Mouse (Mus musculus) intestine, embryonic 14.5 days (tissue): ENCODE data around the gene Tmem104. TPM values are rescaled to one million over a fixed set of nuclear protein-coding genes. Genes with fewer than 3 reads are reported as not detected.

Source experiments
- ATAC-seq: fragments of 200-750 bp; cut with Nextera tagmentation; replicated peaks from 2 replicates; pipeline ENCODE4 v1.8.0; 2017; ENCODE audit warnings: low read depth, moderate number of reproducible peaks, moderate TSS enrichment, moderate library complexity; ENCODE audit not compliant: low FRiP score, low TSS enrichment
- DNase-seq: peaks from one replicate; pipeline ENCODE4 v3.0.0-alpha.2; 2018; ENCODE audit warnings: low spot score
- H3K27ac ChIP-seq: fragments of 300-500 bp; sonication (generic); 2 replicates; pipeline ENCODE4 v1.5.1; 2014; ENCODE audit warnings: low read depth, mild to moderate bottlenecking, control low read depth
- H3K27me3 ChIP-seq: fragments of 300-500 bp; sonication (generic); replicated peaks from 2 replicates; pipeline ENCODE4 v1.6.1; 2014; ENCODE audit warnings: low read length, control low read depth; ENCODE audit not compliant: control insufficient read depth, insufficient read depth
- H3K36me3 ChIP-seq: fragments of 300-500 bp; sonication (generic); 2 replicates; pipeline ENCODE4 v1.6.1; 2014; ENCODE audit warnings: low read length, control low read depth; ENCODE audit not compliant: control insufficient read depth, insufficient read depth
- H3K4me1 ChIP-seq: fragments of 300-500 bp; sonication (generic); replicated peaks from 2 replicates; pipeline ENCODE4 v1.6.1; 2014; ENCODE audit warnings: low read length, control low read depth, mixed read lengths; ENCODE audit not compliant: control insufficient read depth, insufficient read depth
- H3K4me2 ChIP-seq: fragments of 300-500 bp; sonication (generic); 2 replicates; pipeline ENCODE4 v1.6.1; 2014; ENCODE audit warnings: low read length
- H3K4me3 ChIP-seq: fragments of 300-500 bp; sonication (generic); 2 replicates; pipeline ENCODE4 v1.5.1; 2014; ENCODE audit warnings: low read depth, low read length, control low read depth, mixed read lengths
- H3K9ac ChIP-seq: fragments of 300-500 bp; sonication (generic); 2 replicates; pipeline ENCODE4 v1.6.1; 2014; ENCODE audit warnings: mild to moderate bottlenecking, low read length
- H3K9me3 ChIP-seq: fragments of 300-500 bp; sonication (generic); 2 replicates; pipeline ENCODE4 v1.6.1; 2016; ENCODE audit warnings: low read length, control low read depth; ENCODE audit not compliant: control insufficient read depth
- WGBS: fragments of 180-500 bp; shearing (Covaris S2); extraction: QIAGEN DNeasy Blood & Tissue Kit; methylation state at CpG from one replicate; pipeline ENCODE4 v1.1.7; 2014; 5-methylcytosine and 5-hydroxymethylcytosine counted together
- polyA plus RNA-seq: library from polyadenylated mRNA; unstranded; fragments of >200 nt; fragmentation: Nextera tagmentation; extraction: Ambion mirVana; gene quantifications from 2 replicates; pipeline ENCODE4 v1.2.1, GENCODE M21; 2014

The Tmem104 gene
- polyA plus RNA-seq, 1 experiment from 2014 or later = 8.3 TPM

DNA sequence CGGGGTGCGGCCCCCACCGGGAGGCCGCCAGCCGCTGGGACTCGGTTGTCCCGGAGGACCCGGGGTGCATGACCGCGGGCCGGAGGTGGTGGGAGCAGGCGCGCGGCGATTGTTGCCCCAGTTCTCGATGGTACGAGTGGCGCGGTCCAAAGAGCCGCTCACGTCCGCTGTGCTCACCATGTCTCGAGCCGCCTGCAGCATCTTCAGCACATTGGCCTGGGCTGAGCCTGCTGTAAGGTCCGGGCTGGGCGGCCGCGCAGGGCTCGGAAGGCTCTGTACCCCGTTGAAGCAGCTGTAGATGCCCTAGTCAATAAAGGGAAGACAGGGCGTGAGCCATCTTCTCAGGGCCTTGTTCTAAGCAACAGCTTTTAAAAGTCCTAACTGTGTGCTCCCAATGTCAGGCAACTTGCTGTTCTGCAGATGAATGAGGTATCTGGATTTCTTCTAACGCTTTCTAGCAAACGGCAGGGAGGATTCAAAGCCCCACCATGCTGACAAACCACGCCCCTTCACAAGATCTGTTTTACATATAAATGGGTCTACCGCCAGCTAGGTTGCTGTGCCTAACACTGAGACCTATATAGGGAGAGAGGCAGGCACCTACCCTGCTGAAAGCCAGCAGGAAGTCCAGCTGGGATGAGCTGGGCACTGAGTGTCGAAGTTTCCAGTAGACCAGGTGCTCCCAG is 63.3 kb downstream of the Tmem104 start:
- Histone ChIP-seq H3K27ac (no peak overlapping the region), H3K27me3 (peaks cover 61% of the 10 kb centered on the region), H3K9ac (no peak overlapping the region), H3K4me1 (peaks cover 9% of the 10 kb centered on the region), H3K4me3 (peak overlapping the region; percentile 41), H3K9me3 (no peaks in the 10 kb centered on the region), H3K36me3 (no peaks in the 10 kb centered on the region), H3K4me2 (peak overlapping the region; percentile 77)
- ATAC-seq (no peak), DNase-seq (no peak)
- 3% methylated on average over 36 of the region's 36 CpGs for WGBS

DNA sequence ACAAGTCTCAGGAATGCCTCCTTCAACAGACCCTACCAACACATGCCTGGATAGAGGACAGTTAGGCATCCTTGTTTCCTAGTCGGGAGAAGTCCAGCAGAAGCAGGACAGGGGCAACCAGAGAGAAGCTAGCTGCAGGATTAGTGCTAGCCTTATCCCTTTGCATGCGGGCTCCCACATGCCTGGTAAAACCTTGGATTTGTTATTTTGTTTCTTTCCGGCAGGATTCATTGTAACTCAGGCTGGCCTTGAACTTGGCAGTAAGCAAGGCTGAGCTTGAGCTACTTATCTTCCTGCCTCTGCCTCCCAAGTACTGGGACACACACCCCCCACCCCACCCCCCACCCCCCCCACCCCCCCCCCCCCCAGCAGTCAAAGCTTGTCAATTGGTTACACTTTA is 64.0 kb downstream of the Tmem104 start:
- DNase-seq = no peak
- Histone ChIP-seq H3K9ac (no peak overlapping the region), H3K9me3 (no peaks in the 10 kb centered on the region), H3K36me3 (no peaks in the 10 kb centered on the region), H3K27me3 (peaks cover 65% of the 10 kb centered on the region), H3K4me3 (no peak overlapping the region), H3K27ac (no peak overlapping the region), H3K4me2 (no peak overlapping the region), H3K4me1 (peaks cover 9% of the 10 kb centered on the region)
- 60% methylated on average over 3 of the region's 3 CpGs for WGBS
- ATAC-seq = no peak

DNA sequence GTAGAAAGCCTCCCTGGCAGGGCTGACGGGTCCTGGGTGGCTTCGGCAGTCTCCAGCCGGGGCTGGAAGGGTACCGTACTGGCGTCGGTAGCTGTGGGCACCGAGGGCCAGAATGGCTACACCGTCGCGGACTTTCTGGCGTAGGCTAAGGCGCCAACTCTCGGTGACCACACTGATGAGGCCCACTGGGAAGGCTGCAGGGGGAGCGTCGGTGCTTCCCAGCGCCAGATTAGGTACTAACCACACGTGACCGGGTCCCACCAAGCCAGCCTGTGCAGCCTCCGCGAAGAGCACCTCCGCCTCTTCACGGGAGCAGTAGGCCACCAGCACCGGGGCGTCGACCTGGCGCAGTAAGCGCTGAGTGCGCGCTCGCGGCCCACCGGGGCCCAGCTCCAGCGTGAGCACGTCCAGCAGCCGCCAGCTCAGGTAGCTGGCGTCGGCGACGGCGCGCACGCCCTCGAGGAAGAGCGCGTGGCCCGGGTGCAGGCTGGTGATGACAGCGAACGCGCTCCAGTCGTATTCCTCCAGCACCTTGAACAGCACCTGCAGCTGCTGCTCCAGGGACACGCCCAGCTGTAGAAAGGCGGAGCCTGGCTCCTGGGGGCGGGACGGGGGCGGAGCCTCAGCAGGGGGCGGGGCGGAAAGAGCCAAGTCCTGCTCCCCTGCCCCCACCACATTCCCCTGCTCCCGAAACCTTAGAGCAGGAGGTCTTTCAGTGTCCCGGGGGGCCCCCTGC is 70.7 kb downstream of the Tmem104 start:
- peak overlapping the region; percentile 30; the same call in 1 of the 2 replicates for H3K4me2 ChIP-seq
- ATAC-seq (0 out of 2 replicates have a peak, but pooled peaks have one; percentile 41), DNase-seq (peak; percentile 72)
- no peak overlapping the region for H3K27ac ChIP-seq
- H3K9me3 ChIP-seq = no peaks in the 10 kb centered on the region
- H3K4me1 ChIP-seq = no peaks in the 10 kb centered on the region
- no peak overlapping the region for H3K9ac ChIP-seq
- WGBS = 15% methylated on average over 58 of the region's 59 CpGs
- peaks cover 66% of the 10 kb centered on the region for H3K27me3 ChIP-seq
- H3K4me3 ChIP-seq = peak overlapping the region; percentile 16; the same call in 1 of the 2 replicates
- H3K36me3 ChIP-seq = no peaks in the 10 kb centered on the region

DNA sequence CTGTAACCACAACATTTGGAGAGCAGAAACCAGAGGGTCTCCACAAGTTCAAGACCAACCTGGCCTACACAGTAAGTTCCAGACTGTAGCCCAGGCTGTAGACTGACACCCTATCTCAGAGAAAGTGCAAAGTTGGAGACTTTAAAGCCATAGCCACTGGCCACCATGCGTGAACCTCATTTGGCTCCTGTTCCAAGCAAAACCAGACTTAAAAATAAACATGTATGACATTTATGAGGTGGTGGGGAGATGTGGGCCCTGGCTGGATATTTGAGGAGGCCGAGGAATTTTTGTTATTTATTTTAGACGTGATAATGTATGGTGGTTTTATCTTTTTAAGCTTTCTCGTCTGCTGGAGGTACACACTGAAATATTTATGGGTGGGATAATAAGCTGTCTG is 71.8 kb downstream of the Tmem104 start:
- Histone ChIP-seq H3K27me3 (peaks cover 77% of the 10 kb centered on the region), H3K27ac (no peak overlapping the region), H3K9ac (no peak overlapping the region), H3K4me2 (no peak overlapping the region), H3K4me1 (no peaks in the 10 kb centered on the region), H3K9me3 (no peaks in the 10 kb centered on the region), H3K4me3 (no peak overlapping the region), H3K36me3 (no peaks in the 10 kb centered on the region)
- DNase-seq (no peak), ATAC-seq (no peak)
- WGBS = 28% methylated on average over 4 of the region's 4 CpGs

DNA sequence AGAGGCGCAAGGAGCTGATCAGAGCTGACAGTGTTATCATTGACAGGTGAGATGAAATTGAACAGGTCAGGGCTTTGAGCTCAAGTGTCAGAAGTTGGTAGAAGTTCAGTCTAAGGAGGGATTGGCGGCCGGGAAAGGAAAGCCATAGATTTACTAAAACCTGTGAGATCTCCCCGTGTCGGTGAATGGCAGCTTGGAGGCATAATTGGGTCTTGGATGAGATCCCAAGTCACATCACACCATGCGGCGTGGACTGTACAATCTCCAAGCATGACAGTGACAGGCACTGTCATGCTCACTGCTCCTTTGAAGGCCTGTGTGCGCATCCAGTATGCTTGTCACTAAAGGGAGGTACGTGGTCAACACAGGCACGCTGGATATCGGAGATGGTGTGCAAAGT is 75.7 kb downstream of the Tmem104 start:
- no peak overlapping the region for H3K4me2 ChIP-seq
- ATAC-seq = no peak
- H3K27me3 ChIP-seq = peaks cover 91% of the 10 kb centered on the region
- no peaks in the 10 kb centered on the region for H3K36me3 ChIP-seq
- no peak overlapping the region for H3K27ac ChIP-seq
- 76% methylated on average over 11 of the region's 11 CpGs for WGBS
- H3K9ac ChIP-seq = no peak overlapping the region
- DNase-seq = no peak
- no peaks in the 10 kb centered on the region for H3K9me3 ChIP-seq
- H3K4me3 ChIP-seq = no peak overlapping the region
- H3K4me1 ChIP-seq = peaks cover 8% of the 10 kb centered on the region

DNA sequence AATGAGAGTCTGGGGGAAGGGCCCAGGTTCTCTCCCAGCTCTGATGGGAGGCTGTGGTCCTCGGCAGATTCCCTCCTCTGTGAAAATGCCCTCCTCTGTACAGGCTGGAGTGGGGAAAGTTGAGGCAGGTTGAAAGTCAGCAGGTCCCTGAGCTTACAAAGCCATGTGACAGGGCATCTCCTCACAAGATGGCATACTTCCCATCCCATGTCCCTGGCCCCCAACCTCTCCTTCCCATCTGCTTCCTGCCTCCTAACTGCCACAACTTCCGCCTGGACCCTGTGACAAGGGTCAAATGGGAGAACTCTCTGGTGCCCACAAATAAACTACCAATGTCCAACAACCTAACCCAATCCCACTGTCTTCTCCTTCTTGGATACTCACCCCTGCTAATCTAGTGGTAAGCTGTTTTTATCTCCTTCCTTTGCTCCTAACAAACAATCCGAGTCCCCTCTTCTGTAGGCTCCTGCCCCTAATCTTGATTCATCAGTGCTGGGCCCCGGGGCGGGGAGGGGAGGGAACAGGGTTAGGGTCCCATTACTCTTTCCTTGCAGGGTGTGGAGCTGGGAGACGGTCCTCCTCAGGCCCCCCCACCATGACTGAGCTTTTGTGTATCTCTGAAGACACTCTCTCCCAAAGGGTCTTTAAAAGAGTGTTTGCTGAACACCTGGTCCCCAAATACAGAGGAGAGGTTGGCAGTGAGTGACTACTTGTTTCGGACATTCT is 77.0 kb downstream of the Tmem104 start:
- peaks cover 91% of the 10 kb centered on the region for H3K27me3 ChIP-seq
- ATAC-seq (no peak), DNase-seq (no peak)
- H3K4me1 ChIP-seq = peaks cover 8% of the 10 kb centered on the region
- H3K27ac ChIP-seq = no peak overlapping the region
- H3K4me2 ChIP-seq = no peak overlapping the region
- no peak overlapping the region for H3K4me3 ChIP-seq
- 65% methylated on average over 7 of the region's 7 CpGs for WGBS
- H3K36me3 ChIP-seq = peaks cover 5% of the 10 kb centered on the region; the same call in 1 of the 2 replicates
- H3K9me3 ChIP-seq = no peaks in the 10 kb centered on the region
- no peak overlapping the region for H3K9ac ChIP-seq

DNA sequence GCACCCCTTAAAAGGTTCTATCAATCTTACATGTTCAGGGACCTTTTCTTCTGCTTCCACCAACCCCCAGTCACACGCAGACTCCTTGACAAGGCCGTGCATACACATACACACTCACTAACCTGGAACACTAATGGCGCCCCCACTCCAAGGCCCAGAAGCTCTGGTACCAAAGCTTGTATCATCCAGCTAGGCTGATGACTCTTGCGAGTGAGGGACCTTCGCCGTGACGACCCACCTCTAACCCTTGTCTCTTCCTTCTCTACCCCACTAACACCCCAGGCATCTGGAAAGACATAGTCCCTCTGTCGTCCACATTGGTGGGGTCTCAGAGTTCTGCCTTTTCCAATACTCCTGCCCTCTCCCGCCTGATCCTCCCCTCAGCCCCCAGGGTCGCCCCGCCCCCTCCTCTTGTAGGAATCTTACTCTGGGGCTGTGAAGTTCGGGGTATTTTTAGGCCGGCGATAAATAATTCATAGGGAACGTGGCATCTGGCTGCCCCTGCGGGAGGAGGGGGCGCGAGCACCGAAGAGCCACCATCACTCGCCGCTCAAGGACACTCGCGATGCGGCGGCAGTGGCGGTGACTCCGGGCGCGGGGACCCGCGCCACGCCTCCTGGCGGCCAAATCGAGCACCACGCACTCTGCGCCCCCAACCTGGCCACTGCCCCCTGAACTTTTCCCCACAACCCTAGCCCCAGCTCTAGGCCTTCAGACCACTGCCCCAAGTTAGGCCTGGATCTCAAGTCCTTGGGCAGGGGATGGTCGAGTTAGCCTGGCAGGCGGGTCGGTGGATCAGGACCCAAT is 77.8 kb downstream of the Tmem104 start:
- Histone ChIP-seq H3K36me3 (peaks cover 7% of the 10 kb centered on the region; the same call in 1 of the 2 replicates), H3K9me3 (no peaks in the 10 kb centered on the region), H3K4me1 (peaks cover 8% of the 10 kb centered on the region), H3K9ac (no peak overlapping the region), H3K27me3 (peaks cover 89% of the 10 kb centered on the region), H3K4me2 (peak overlapping the region; percentile 46), H3K27ac (no peak overlapping the region), H3K4me3 (0 out of 2 replicates have a peak overlapping the region, but pooled peaks have one; percentile 4)
- WGBS = 9% methylated on average over 38 of the region's 39 CpGs
- ATAC-seq = no peak
- DNase-seq = no peak
